Mouse (Mus musculus) B cell, adult 2 months (primary cell): ENCODE data around the gene Sdhc.
"Not testable (repeated sequence)": the region's sequence is repeated elsewhere in the genome, so short reads cannot be mapped to it uniquely, and the experiment has no call there.

ENCODE experiments used
- DNase-seq, 2 experiments: peaks; one replicate each; pipeline ENCODE4 v3.0.0; 2022

The Sdhc gene

DNA sequence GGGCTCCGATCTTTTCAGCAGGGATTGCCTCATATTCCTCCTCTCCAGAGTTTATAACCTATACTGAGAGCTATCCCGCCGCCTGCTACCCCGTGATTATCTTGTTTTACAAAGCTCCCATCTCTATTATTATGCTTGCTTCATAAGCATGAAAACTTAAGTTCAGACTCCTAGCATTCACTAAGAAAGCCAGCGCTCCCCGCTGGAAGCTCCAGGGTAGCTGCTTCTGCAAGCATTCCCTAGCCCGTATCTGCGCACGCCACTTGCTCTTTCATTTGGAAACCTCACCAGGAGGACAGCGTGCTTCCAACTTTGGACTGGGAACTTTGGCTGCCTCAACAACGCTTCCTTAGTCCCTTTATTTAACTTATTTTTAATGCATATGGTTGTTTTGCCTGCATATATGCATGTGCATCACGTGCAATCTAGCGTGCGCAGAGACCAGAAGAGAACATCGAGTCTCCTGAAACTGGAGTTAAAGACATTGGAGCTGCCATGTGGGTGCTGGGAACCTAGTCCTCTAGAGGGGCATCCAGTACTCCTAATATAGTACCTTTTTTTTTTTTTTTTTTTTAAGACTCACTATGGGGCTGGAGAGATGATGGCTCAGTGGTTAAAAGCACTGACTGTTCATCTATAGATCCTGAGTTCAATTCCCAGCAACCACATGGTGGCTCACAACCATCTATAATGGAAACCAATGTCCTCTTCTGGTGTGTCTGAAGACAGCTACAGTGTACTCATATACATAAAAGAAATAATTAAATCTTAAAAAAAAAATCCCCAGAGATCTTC, 38.4 kb downstream of the Sdhc start:
- DNase-seq: no peak

- peak; percentile 93 to 94 for DNase-seq
These were observed 39.2 kb downstream of the Sdhc start for GRCm38 (mm10) chr1:171111020-171111780.

DNA sequence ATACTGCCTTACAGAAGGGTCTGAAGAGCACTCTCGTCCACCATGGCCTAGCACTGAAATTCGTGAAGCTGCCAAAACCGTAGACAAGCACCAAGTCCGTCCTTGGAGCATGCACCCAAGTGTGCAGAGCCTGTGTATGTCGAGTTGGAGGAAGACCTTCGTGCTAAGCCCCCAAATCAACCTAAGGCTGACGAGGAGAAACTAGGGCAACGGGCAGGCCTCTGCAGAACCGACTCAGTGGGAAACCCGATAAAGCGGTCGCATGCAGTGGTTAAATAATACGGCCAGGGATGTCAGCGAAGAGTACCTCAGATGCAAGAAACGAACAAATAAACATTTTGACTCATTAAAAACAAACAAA, 39.8 kb downstream of the Sdhc start:
- DNase-seq: no peak

- no peak for DNase-seq
These were observed 40.8 kb downstream of the Sdhc start for GRCm38 (mm10) chr1:171109620-171110019.

DNA sequence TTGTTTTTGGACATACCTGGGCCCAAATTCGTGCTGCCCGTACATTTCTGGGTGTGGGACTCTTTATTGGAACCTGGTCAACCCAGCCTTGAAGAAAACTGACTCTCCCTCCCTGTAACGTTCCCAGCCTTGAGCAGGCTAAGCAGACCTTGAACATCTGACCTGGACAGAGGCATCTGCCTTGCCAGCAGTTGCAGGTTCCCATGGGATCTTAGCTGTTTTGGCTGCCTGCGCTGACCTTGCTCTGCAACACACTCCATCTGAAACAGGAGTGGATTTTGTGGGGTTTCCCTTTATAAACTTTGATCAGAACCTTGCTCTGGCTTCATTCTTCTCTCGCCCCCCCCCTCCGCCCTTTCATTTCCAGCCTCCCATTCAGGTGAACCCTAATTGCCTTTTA, 45.2 kb downstream of the Sdhc start:
- no peak for DNase-seq

GRCm38 (mm10) chr1:171103179-171103840, 47.1 kb downstream of the Sdhc start:
- DNase-seq: no peak

DNA sequence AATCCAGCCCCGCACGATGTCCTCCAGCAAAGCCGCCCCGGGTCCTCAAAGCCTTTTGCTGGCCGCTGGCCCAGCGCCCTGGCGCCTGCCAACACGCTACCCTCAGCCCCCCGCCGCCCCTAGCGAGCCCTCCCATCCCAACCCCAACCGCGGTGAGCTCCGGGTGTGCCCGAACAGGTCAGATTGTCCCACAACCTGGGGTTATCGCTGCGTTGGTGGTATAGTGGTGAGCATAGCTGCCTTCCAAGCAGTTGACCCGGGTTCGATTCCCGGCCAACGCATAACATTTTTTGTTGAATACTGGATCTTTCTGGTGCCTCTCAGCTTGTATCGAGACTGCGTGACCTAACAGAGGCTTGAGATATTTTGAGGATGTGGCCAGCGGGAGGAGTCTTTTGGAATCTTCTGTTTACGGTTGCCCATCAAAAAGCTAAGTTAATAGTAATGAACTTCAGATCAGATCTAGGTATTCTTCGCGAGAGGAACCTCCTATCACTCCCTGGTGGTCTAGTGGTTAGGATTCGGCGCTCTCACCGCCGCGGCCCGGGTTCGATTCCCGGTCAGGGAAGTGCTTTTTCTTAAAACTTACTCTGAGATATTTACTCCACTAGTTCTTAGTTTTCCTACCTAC, 47.7 kb downstream of the Sdhc start:
- peak; percentile 92 to 93 for DNase-seq

DNA sequence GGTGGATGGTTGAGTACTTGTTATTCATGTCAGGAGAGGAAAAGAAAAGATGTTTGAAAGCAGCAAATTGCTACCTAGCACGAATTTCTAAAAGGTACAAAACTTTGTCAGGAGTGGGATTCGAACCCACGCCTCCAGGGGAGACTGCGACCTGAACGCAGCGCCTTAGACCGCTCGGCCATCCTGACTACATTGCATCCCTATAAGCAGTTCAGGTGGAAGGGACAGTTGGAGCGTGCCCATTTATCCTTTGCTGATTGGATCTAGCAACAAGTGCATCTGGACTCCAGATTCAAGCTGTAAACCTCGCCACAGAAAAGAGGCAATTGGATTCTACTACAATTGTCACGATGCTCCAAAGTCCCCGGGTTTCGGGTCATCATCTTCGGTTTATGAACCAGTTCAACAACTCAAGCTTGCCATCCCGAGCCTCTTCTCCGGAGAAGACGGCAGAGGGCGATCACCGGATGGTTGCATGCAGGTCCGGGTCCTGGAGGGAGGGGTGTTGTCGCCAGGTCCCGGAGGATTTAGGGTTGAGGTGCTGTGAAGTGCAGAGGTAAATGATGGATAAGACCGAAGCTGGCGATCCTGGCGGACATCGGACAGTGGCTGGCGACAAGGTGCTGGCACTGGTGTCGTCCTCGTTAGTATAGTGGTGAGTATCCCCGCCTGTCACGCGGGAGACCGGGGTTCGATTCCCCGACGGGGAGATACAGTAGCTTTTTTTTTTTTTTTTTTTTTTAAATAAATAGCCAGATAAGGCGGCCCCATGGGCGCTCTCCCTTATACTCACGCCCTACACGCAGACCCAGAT, 48.5 kb downstream of the Sdhc start:
- DNase-seq: peak; percentile 86 to 87

DNA sequence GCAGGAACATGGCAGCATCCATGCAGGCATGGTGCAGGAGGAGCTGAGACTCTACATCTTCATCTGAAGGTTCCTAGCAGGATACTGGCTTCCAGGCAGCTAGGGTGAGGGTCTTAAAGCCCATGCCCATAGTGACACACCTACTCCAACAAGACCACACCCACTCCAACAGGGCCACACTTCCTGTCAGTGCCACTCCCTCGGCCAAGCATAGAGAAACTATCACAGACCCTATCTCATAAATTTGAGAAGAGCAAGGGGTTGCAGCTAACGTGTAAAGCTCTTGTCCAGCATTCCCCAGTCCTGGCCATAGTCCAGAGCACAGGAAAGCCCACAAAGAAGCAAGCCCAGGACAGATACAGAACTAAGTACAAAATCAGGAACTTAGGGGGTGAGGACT, 49.4 kb downstream of the Sdhc start:
- DNase-seq: no peak

DNA sequence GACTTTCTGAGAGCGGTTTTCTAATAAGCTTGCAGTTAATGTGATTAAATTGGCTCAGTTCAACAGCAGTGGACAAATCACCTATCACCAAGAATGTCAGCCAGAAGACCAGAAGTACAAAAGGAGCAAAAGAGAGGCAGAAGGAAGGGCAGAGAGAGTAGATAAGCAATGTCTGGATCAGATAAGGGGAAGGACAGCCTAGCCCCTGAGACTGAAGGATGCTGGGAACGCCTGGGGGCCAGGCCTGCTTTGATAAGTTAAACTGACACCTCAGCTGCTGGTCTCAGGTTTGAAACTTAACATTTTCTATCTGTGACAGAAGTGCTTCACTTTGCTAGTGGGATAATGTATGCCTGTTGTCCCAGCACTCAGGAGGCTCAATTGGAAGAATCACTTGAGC, 52.8 kb downstream of the Sdhc start:
- DNase-seq: no peak

GRCm38 (mm10) chr1:171097136-171097535, 53.3 kb downstream of the Sdhc start:
- no peak for DNase-seq

GRCm38 (mm10) chr1:171096110-171096964, 54.1 kb downstream of the Sdhc start:
- DNase-seq: no peak

DNA sequence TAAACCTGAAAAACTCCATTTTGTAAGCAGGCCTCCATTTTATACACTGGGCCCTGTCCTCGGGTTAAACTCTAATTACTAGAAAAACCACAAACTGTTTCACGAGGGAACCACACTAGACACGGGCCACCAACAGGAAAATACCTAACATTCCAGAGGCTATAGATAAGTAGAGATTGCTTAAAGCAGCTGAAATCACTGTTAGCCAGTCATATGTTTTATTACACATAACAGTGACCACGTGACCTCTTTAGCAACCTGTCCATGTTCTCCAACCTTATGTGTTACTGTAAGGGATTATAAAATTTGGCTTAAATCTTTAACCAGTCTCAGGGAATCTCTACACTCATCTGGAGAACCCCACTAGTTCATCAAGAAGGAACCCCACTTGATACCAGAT, 56.0 kb downstream of the Sdhc start:
- DNase-seq: no peak

- no peak for DNase-seq
These were observed 59.6 kb downstream of the Sdhc start for GRCm38 (mm10) chr1:171090761-171091160.

- DNase-seq: no peak
These were observed 60.5 kb downstream of the Sdhc start for GRCm38 (mm10) chr1:171089891-171090290.

GRCm38 (mm10) chr1:171088237-171088869, 62.0 kb downstream of the Sdhc start:
- DNase-seq: not testable (repeated sequence)

DNA sequence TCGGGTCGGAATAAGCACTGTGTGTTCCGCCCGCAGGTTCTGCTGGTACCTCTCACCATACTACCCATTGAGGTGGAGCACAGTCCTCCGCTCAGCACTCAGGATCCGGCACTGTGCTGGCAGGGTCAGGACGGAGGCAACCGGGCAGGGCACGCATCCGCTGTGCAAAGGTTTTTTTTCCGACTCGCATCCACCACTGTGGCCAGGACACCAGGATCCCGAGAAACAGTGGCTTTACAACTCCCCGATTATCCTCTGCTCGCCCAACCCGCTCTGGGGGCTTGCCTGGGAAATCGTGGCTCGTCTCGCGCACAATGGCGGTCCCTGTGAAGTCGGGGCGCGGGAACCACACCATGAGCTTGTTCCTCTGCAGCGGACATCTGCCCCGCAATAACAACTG, 64.7 kb downstream of the Sdhc start:
- DNase-seq: no peak

- peak; percentile 21 to 22 for DNase-seq
These were observed 68.7 kb downstream of the Sdhc start for GRCm38 (mm10) chr1:171081512-171082231.

DNA sequence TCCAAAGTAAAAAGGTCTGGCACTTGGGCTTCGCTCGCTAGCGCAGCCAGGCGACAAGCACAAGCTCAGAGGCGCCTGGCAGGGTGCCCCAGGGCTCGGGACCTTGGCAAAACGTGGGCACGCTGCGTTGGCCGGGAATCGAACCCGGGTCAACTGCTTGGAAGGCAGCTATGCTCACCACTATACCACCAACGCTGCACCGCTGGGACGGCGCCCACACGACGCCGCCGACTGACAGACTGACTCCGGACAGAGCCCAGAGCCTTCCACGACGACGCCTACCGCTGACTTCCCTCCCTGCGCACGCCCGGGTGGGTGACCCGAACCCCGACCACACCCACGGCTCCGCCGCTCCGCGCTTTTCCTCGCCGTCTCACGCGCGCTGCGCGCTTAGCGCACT, 70.6 kb downstream of the Sdhc start:
- not testable (repeated sequence) for DNase-seq

GRCm38 (mm10) chr1:171079345-171079744, 71.1 kb downstream of the Sdhc start:
- DNase-seq: not testable (repeated sequence)
